Mouse (Mus musculus) kidney, adult 9 months (tissue): ENCODE results near the gene Erich3.

Experiments used
- DNase-seq: peaks from one replicate; pipeline ENCODE4 v3.0.0; 2022

Erich3 gene

DNA sequence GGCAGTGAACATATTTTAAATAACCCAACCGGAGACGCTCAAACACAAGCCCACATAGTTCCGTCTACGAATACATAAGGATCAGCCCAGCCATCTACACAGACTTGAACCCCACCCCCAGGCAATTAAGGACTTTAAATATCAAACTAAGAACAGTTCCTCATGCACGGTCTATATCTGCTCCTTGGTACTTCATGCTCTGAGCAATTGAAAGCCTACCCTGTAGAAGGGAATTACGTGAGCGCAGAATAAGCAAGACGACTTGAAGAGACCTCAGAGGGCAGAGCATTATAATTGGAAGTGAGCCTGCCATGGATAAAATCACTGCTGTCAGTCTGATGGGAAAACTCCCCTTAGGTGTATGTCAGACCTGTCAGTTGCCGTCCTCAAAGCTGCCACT is 122.7 kb downstream of the Erich3 start:
- no peak for DNase-seq

DNA sequence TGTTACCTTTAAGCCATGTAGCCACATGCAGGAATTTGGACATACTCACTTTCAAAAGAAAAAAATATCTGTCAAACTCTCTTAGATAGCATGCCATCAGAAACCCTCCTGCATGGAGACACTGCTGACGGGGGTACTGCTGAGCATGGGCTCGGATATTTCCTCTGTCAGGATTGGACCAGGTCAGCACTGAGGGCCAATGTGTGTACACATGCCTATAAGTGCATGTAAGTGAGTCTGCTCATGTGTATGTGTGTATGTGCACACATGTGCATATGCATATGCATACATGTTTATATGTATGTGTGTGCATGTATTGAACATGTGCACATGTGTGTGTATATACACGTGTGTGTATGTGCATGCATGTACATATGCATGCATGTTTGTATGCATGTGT is 124.0 kb downstream of the Erich3 start:
- DNase-seq, result no peak

DNA sequence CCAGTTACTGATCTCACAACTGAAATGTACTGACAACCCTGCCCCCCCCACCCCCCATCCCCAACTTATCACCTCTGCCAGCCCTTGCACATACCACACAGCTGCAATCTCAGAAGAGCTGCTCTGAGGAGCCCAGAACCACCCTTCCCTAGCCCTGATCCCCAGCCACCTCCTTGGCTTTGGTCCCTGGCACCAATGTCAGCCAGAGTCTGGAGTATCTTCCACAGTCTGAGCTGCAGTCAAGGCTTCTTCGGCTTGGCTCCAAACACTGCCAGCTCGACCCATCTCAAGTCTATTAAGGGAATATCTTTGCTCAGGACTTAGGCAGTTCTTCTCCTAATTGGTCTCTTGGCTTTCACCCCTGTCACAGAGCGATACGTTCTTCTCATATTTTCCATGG is 129.9 kb downstream of the Erich3 start:
- no peak for DNase-seq

DNA sequence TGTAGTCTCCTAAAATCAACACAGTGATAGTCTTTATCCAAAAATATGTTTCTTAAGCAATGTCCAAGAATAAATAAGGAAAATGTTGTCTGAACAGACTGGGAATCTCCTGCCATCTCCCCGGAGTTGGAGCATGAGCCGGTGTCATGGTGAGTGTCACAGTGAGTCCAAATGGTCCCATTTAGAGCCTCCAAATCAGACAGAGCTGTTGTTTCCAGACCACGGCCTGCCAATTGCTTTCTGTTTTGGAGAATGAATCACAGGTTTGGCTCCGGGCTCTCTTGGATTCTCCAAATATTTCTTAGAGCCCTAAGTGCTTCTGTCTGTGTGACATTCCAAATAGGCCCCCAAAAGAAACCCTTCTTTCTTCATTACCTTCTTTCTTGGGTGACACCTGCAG is 135.1 kb downstream of the Erich3 start:
- no peak for DNase-seq

DNA sequence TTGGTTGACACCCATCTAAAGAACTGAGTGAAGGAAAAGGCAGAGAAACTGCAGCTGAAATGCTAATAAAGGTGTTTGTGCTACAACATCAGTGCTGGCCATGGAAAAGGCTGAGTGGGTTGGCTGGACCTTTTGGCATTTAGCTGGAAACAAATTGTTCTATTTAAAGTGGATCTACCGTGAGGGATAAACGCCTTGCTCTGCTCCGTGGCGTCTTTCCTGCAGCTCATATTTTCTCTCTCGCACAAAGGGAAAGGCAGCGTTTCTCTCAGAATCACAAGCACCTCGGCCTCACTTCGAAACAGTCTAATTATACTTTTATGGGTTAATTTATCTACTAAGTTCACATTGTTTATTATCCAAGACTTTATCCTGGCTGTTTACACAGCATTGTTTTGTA is 136.8 kb downstream of the Erich3 start:
- no peak for DNase-seq

DNA sequence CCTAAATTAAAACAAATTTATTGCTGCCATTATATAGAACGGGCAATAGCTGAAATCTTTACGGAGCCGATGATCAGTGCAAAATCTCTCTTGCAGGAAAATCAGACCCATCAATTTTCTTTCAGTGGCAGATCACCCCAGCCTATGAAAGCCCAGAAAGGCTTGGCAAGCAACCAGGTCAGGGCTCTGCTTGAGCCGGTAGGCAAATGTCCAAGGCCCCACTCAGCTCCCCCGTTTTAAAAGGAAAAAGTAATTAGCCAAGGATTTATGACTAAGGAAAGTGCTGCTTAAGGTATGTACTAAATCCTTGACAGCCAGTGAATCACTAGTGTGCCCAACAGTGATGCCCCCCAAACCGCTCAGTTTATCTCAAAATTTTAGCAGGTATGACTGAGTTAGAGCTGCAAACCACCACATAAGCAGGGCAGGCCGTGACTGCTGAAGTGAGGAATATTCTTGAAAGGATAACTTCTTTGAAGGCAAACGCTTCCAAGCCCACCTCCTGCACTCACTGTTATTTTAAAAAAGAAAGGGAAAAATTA is 137.3 kb downstream of the Erich3 start:
- DNase-seq, result peak; percentile 44

DNA sequence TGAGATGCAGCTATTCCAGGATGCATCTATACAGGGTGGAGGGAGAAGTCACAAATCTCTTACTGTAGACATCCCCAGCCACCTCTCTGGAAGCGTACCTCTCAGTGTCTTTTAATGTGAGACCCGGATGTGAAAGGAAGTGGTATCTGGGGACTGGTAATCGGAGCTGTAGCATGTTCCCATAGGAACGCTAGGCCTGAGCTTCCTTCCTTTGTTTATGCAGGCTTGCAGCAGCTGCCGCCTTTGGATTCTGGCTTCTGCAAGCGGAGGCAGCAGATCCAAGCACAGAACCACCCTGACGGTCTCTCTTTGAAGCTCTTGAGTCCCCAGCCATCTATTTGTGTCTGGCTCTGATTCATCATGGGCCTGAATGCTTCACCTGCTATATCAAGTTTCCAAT is 143.0 kb downstream of the Erich3 start:
- DNase-seq, result no peak

DNA sequence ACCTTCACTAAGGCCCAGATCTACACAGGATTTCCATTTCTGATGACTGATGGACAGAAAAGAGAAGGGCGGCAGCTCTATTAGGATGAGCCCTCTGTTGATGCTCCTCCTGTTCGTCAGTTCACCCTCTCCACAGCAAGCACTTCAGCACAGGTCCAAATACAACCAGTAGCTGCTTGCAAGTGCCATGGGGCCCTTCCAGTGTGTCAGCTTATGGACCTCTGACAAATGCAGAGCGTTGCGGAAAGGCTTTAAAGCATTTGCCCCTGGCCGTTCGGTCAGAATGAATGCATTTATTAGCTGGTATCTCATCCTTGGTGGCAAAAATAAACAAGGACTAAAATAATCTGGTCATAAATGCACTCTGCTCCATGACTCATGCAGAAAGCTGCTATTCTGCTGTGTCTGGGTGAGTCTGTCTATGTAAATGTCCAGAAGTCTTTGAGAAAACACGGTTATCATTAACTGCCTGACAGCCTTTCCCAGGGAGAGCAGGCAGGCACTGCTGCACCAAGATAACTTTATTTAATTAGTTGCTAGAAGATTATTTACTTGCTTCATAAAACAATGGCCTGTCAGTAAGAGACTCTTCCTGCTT is 146.7 kb downstream of the Erich3 start:
- no peak for DNase-seq

DNA sequence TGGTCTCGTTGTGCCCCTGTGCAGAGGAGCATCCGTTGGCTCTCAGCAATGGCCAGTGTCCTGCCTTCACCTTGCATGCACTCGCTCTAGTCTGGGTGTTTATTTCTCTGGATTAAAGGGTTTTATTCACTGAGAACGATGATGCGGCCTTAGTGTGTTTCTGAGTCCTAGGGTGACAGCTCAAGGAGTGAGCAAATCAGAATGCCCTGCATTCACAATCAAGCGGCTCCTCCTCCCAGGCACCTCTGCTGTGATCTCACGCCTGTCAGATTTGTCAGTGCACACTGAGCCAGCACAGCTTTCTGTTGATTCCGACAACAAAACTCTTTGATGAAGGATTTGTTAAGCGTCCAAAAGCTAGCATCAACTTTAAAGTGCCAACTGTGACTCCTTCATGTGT is 147.6 kb downstream of the Erich3 start:
- no peak for DNase-seq

DNA sequence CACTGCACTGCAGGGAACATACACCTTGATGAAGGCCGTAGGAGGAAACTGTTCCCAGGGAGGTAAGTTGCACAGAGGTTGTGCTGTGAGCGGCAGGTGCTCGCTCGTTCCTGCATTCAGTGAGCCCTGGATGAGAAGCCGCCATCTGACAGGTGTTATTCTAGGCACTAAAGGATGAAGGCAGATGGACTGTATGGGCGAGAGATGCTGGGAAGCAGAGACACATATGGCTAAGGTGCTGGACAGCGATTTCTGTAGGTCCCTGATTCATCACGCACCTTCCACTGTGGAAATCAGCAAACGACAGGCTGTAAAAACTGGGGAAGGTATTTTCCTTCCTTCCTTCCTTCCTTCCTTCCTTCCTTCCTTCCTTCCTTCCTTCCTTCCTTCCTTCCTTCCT is 148.2 kb downstream of the Erich3 start:
- DNase-seq, result no peak

DNA sequence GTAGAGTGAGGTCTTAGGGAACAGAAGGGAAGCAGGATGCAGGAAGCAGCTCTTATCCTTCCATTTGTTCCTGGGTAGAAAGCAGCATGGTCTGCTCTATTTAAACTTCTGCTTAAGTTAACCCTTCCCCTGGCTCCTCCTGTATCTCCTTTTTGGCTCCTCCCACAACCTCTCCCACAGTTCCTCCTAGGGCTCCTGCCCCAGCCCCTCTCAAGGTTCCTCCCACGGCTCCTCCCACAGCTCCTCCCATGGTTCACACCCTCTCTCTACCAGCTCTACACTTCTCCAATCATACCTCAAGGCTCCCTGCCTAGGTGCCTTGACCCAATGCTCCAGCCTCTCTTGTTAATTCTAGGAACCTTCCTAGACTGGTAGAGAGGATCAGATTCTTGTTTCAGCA is 149.2 kb downstream of the Erich3 start:
- DNase-seq, result no peak

DNA sequence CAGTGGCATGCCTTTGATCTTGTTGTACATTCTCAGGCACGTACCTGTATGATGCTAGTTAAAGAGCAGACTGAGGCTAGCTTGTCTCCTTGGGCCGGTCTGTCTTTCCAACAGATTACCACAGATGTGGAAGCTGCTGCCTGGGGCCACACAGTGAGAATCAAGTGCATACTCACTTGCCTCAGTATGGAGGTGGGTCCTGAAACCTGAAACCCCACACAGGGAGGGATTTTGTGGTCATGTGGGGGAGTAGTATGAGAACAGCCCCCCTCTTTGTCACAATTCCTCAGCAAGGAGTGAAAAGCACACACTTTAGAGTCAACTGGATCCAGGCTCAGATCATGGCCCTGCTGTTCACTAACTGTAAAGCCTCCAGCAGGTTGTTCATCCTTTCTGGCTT is 151.9 kb downstream of the Erich3 start:
- no peak for DNase-seq

DNA sequence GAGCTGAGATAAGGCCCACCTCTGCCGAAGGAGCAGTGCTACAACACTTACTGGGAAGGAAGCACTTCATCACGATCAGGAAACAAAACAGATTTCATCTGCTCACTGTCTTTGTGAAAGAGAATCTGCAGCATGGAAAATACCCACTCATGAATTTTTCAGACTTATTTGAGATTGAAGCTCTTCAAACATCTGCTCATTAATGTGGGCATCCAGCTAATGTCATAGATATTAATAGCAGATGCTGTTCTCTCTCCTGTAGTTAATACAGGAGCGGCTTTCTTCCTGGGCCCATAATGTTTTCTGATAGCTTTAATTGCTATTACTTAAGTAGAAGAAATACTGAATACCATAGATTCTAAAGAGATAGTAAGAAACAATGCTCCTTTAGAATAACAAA is 152.6 kb downstream of the Erich3 start:
- no peak for DNase-seq

DNA sequence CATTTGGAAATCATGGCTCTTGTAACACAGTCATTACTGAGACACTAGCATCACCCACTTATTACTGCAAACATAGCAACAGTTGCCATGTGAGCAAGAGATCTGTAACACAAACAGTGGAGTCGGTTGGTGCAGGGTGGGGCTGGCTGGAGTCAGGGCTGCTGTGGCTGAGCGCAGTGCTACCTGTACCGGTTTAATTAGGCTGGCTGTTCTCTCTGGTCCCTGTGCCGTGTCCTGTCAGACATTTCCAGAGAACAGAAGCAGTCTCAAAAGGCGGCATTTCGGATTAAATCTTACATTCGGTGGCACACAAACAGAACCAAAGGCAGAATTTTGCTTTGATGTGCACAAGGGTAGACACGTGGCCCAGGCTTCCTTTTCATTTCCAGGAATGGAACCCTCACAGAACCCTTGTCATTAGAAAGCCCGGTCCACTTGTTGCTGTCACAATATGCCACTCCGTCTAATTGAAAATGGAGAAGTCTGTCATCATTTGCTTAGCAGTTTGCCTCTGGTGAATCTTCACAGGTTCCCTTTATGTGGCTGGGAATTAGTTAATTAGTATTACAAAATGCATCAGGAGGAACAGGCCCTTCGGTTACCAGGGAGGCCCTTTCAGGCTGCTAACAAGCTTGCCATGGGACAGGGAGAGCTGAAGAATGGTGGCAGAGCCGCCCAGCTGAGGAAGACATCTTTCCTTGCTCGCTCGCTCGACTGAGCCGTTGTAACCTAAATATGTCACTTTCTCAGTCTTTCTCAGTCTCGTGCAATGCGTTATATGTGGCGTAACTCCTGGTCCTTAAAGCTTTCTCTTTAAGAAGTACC is 153.4 kb downstream of the Erich3 start:
- DNase-seq, result no peak
